Mouse (Mus musculus) retina, embryonic 14.5 days (tissue): ENCODE measurements at regions not wholly inside any gene's neighbourhood (a gene's known extent, or its start where the extent isn't known, plus 50 kb on each side); places are given as distances from the start of the nearest gene placed in this dataset.

Experiments used
- DNase-seq: peaks from one replicate; pipeline ENCODE4 v3.0.0-alpha.2; 2015; ENCODE audit warnings: low spot score

DNA sequence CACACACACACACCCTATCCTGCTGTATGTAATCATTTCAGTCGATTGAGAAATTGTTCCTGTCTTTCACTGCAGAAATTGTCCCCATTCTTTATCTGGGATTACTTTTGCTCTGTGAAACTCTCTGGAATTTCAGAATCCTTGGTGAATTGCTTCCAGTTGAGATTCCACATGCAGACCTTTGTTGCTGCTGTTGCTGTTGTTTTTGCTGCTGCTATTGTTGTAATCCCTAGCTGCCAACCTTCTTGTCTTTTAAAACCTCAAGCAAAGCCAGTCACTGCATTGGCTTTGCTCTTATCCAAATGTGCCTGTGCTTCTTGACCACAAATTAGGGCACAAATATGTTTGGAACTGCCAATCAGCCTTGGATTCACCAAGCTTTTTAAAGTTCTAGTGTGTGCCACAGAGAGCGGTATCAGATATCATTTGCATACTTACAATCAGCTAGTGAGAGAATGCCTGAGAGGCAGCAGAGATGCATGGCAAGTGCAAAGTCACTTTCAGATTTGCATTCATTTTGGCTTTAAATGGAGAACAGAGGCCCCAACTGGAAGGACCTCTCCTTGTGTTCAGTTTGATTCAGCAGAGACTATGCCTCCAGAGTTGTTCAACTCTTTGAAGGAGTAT lies 1187.0 kb upstream of the Map3k7 start:
- DNase-seq: no peak

DNA sequence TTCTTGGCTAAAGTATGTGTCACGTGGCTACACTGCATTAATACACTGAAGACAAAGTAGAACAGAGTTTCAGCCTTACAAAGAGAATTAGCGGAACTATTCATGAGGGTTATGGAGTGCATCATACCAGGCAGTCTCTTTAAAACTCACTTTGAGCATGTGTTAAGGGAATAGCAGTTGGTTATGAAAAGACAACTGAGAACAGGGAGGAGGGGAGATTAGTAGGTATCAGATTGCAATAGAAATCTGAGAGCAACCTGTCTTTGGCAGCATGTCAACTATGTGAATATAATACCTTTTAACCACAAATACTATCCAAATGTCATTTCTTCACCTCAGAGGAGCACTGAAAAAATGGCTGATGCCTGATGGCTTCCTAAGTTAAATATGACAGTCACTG lies 1182.2 kb upstream of the Map3k7 start:
- no peak for DNase-seq

DNA sequence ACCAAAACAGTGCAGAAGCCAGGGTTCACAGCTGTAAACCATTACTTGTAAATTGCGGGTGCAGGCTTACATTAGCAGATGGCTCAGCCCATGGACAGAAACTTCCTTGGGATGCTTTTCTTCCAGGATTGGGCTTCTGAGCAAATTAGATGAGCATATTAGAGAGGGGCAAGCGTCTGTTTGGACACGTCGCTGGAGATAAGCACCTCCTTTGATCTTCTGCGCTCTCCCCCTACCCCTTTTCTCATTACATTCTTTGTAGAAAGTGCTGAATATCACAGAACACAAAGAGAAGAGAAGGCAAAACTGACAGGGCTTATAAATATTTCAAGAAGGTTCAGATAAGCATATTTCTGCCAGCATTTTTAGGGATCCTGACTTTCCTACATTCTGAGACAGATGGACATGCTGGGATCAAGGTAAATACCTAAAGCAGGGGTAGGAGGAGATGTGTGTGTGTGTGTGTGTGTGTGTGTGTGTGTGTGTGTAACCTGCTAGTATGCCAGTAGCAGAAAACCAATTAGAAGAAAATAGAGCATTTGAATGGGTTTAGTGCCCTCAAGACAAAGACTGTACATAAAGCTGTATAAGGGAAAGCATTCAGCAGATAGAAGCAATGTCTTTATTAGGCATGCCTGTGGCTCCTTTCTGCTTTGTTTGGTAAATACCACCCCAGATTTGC lies 1173.8 kb upstream of the Map3k7 start:
- DNase-seq: peak; percentile 64

DNA sequence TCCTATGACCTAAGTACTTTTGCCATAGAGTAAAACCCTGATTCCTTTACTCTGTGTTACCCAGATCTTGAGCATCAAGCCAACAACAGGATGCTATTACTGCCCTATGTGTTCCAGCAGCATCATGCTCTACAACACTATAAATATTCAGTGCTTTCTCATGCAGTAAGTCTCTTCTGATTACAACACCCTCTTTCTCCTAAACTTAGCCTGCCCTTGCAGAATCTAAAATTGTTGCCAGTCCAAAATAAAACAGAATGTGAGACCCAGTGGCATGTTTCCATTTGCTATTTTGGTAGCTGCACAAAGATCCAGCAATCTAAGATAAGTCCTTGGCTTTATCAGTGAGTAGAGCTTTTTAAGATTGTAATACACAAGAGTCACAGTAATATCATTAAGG lies 1154.1 kb upstream of the Map3k7 start:
- DNase-seq: no peak

DNA sequence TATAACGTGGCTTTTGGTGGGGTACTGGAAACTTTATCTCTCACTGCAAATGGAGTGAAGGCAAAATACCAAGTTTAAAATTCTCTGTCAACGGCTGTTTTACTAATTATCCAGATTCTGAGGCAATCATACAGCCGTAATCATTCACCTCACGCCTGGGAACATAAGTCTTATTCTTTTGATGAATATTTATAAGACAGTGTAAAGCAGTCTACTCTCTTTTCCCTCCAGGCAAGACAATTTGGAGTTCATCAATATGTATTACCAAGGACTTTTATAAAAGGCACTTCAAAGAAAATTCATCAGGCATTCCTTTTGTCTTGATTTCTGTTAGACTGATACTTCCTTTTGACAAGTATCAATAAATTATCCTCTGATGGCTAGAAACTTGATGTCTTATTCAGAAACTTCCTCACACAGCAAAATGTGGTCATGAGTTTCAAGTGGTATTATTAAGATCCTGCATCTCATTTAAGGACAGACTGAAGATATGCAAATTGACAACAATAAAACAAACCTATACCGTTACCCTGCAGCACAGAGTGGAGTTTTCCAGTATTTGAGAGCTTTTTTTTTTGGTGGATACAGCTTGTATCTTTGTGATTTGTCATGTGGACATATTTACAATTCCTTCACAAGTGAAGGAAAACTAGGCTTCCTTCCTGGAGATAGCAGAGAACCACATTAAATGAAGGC lies 1108.4 kb upstream of the Map3k7 start:
- DNase-seq: no peak

DNA sequence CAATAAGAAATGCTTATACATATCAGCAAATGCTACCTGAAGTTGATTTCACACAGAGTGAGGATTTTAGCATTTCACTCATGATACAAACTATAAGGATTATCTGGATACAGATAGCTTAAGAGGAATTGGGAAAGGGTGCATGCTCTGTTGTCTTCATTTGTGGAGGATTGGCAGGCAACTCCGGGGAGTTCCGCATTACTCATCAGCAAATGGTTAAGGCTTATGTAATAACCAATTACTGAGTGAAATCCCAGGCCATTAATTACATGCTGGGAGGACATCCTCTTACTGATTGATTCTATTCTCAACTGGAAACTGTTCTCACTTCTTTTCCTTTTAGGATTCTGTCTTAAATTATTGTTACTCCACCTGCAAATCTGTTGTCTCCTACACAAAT lies 1058.9 kb upstream of the Map3k7 start:
- DNase-seq: peak; percentile 24

DNA sequence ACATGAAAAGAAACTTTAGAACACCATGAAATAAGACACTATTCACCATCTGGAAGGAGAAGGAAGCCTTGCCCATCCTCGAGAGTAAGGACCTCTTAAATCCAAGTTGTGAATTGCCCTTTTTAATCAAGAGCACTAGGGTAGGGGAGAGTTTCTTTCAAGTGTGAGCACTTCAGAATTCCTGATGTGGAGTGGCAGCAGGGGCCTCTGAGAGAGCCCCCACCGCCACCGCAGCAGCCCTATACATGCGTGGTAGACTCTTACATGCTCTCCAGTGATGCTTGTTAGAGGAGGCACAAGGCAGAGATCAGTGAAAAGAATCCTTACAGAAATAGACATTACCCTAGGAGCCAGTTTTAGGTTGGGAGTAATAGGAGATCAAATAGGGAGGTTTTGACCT lies 1041.0 kb upstream of the Map3k7 start:
- no peak for DNase-seq

DNA sequence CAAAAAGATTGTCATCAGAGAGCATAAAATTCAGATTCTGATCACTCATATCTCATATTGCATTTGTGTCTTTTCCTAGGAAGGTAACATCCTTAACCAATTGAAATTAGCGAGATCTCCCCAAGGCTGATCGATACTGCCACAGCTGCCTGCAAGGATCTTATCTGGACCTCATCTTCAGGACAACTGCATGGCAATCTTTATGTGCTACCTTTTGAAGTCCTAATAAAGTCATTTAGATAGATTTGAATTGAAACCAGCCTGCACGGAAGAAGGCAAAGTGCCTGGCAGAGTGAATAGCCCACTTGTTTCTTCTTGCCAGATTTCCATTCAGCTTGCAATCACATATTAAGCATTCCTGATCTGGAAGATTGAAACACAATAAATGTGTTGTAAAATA lies 1031.5 kb upstream of the Map3k7 start:
- no peak for DNase-seq

DNA sequence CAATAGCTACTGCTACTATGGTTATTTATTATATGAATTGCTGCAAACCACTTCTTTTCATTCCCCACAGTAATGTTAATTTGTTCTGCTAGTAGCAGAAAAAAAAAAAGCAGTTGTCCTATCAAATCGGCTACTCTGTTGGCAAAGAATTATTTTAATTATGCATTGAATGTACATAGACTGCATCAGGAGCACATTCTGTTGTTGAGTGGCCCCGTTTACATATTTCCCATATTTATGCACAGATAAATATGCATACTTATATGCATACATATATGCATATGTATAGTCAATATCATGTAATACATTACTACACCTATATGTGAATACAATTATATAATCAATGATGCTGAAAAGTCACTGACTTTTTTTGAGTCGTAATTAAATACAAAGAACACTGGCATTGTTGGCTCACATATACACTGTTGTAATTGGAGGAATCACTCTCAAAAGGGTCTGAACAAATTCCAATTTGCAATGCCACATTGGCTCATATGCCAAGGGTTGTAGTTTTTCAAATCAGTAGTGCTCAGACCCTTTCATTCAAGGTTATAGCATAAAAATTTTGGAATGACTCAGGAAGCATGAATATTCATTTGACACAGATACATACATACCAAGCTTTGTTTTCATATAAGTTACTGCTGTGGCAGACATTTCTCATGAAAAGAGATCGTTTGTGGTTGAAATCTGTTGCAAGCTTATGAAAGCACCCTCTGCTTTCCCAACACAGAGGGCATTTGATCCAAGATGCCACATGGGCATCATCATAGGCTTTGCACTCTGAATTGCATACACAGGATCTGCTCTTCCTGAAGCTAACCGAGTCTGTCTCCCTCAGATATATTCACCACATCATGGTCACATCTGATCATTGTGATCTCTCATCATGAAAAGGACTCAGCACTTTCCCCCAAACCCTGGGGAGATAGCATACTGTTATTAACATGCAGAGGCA lies 1030.6 kb upstream of the Map3k7 start:
- no peak for DNase-seq

DNA sequence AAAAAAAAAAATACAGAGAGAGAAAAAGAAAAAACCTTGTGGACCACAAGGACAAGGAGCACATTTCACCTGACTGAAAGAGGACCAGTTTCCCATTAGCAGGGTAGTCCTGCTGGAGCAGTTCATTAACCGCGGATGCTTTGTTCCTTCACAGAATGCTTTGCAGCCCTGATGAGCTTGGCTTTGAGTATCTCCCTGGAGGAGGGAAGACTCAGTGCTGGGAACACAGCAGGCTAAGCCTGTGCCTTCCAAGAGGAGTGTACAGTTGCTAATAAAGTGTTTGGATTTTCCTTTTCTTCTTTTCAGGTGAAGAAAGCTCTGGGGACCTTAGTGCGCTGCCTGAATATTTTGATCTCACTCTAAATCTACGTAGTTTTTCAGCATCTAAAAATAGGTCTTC lies 980.3 kb upstream of the Map3k7 start:
- DNase-seq: peak; percentile 4

DNA sequence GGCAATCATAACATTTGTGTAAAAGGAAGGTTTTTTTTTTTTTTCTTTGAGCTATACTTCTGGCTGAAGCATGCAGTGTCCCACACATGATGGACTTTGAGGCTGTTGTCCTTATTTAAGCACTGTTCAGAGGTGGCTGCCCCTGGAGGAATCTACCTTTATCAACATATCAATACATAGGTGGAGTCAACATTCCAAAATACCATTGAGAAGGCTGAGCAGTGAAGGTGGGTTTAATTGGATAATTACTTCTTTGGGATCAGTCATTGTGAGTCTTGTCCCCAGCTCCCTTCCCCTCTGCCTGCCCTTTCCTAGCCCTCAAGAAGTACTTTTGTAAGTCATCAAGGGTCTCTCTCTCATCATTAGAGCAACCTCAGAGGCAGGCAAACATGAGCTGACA lies 951.9 kb upstream of the Map3k7 start:
- no peak for DNase-seq

DNA sequence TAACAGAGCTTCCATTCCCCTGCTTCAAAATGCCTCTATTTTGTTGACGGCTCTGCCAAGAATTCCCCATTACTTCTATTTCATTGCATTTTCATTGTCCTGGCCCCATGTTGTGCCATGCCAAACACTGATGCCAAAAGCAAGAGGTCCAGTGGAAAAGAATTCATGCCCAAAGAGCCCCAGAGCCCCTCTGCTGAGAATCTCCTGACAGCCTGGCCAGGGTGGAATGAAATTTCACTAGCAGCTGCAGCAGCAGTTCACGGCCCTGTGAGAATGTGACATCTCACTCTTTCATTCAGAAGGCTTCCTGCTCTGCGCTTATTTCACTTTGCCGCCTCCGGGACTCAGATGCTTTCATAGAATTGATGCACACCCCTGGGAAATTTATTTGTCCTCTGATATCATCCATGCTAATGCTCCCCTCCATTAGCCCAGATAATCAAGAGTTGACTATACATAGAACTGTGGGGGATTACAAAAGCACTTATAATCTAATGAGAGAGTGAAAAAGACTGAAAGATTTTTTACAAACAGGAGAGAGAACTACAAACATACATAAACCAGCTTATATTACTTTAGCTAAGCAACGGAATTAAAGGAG lies 911.7 kb upstream of the Map3k7 start:
- DNase-seq: peak; percentile 13

DNA sequence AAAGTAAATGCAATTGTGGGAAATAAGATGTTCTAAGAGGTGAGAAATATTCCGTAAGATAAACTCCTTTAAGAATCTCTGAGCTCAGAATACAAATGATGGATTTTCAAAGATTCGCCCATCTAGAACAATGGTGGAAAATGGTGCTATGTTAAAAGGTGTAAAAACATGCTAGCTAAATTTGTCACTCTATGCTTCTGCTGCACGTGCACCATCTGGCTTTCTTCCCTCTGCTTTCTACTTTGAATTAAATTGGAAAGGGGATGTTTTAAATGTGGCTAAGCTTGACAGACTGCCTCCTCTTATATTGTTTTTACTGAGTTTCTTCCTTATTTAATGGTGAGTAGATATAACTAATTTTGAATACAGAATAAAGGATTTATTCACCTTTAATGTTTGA lies 887.7 kb upstream of the Map3k7 start:
- no peak for DNase-seq

DNA sequence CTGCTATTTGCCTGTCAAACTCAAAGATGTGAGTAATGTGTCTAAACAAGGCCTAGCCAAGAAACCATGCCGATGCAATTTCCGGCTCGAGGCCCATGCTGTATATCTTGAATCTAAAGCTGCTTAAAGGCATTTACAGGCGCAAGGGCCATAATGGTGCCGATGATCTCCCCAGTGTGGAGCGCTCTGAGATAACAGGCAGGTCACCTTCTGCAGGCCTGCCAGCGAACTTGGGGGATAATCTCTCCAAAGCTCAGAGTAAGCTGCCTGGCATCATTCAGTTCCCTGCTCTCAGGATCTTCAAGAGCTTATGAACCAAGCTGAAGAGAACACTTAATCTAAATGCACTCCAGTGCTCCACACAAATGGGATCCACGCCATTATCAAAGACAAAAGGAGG lies 842.3 kb upstream of the Map3k7 start:
- peak; percentile 29 for DNase-seq

DNA sequence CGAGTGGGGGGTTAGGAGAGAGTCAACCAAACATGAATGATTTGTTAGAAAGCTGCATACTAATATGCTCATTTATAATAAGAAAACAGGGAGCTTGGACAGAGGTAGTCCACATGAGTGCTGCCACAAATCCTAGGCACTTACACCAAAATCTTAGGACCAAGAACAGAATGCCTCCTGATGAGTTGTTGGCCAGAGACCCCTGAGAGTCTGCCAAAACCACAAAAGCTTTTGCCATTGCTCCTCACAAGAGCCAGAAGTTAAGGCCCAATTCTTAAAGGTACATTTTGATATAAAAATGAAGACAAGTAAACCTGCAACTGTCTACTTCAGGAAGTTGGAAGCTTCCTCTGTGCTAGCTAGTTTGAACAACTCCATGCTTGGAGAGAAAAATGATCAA lies 820.7 kb upstream of the Map3k7 start:
- DNase-seq: no peak

DNA sequence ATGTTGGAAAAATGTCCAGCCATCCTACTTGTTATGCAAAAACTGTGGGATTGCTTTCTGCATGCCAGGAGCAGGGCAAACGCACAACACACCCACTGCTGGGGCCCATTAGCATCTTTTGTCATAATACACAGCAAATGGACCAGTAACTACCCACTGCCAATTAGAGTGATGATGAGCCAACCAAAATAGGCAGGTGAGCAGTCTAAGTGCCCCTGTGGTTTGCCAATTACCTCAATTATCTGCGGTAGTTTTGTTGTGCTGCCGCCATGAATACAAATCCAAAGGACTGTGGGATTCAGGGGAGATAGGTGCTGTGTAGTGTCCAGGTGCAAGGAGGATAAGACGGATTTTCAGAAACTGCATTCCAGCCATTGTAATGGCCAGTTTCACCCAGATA lies 796.5 kb upstream of the Map3k7 start:
- peak; percentile 53 for DNase-seq

DNA sequence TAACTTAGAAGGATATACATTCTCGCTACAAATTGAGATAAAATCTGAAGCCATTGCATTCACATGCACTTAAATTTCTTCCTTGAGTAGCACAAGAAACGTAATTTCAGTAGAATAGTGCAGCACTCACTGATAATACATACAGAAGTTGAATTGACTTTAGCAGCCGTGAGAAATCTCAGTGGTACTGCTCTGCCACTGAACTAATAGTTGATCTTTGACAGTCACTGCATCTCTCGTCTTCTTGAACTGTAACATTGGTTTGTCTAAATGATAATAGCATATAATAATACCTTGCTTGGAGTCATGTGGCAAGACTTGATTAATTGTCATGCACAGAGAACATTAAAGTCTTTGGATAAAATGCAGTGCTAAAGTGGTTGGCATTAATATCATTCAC lies 795.5 kb upstream of the Map3k7 start:
- no peak for DNase-seq

DNA sequence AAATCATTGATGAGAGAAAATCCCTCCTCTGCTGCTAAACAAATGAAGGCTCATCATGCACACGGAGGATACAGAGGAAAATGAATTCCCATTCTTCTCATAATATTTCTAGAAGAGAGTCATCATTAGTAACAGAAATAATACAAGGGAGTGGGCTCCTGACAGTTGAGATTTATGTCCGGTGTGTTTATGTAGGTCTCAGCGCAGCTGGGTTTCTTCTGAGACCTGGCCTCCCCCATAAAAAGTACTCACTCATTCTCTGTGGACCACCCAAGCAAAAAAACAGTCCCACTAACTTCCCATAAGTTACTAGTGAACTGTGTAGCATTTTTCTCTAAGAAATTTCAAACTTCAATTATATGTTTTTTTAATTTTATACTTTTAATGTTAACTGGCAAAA lies 792.7 kb upstream of the Map3k7 start:
- no peak for DNase-seq

DNA sequence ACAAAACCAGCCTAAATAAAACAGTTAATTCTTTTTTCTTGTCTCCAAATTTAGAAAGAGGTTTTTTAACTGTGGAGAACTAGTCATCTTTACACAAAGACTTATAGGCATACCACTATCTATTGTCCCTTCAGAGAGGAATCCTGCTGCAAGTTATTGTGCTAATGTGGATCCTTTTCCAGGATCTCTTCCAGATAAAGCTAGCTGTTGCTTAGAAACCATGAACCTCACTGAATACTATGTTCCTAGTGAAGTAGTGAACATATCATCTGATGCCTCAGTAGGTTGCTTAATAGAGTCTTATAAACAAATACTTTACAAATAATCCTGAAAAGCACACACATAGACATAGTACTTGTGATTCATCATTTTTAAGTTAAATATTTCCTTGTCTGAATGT lies 766.0 kb upstream of the Map3k7 start:
- DNase-seq: no peak

DNA sequence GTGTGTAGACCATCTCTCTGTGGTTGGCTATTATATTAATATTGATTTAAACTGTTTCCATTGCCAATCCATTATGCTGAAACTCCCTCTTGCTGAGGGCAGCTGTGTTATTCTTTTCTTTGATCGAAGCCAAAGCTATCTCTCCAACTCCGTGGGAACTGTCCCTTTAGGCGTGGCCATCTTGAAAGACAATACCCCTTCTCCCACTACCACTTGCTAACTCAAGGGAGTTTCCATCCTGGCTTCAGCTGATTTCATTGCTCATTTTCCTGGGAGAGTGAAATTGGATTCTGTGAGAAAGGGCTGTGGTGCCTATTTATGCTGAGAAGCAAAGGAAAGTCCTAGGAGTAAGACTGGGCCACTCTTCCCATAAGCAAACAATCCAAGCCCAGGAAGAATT lies 760.6 kb upstream of the Map3k7 start:
- DNase-seq: no peak

DNA sequence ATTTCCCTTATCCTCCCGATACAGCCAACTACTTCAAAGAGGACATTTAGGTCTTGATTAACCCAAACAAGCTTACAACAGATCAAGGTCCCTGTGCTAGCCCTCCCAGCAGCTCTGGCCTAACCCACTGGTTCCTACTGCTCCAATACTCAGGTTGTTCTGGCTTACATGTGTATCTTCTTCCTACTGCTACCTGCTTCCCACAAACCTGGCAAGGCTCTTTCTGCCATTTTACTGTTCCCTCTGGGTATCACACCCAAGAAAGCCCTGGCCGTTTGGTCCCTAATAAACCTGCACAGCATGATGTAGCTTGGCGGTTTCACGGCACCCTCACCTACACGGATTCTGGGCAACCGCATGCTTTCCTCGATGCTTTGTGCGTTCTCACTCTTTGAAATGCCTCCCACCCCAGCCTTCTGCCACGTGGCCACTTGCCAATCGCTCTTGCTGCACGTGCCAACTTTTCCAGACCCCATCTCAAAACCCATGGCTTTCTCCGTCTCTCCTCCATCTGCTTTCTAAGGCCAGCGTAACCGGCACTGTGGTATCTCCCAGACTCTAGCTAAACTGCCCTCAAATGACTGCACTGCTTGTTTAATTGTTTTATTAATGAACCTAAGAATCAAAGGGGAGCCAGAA lies 758.4 kb upstream of the Map3k7 start:
- DNase-seq: no peak

DNA sequence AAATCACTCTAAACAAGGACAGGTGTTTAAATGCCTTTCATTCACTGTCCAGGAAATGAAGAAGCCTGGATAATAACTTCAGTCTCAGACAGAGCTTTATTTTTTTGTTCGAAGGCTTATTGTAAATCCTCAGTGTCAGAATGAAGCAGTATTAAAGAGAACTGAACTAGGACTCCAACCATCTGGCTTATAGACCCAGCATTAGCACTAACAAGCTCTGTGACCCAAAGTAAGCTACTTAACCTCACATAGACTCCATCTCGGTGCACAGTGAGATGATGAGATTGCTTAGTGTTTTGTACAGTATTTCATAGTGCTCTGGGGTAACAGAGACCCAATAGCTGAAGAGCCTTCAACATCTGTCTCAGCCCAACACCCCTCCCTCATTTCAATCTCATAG lies 738.2 kb upstream of the Map3k7 start:
- peak; percentile 17 for DNase-seq
